Mouse (Mus musculus) neural tube, embryonic 15.5 days (tissue): ENCODE measurements around the gene Top2a. TPM values are rescaled to one million over a fixed set of nuclear protein-coding genes. Genes with fewer than 3 reads are reported as not detected.

Experiments
- polyA plus RNA-seq: library from polyadenylated mRNA; unstranded; fragments of >200 nt; fragmentation: Nextera tagmentation; extraction: Ambion mirVana; gene quantifications from 2 replicates; pipeline ENCODE4 v1.2.1, GENCODE M21; 2015

Gene Top2a
- polyA plus RNA-seq, 1 experiment from 2014 or later: 25.8 TPM

Other genes starting within 250 kb of the Top2a start
- gene Nr1d1, start 248.9 kb downstream of the Top2a start, polyA plus RNA-seq: 3.8 and 4.0 TPM in 2 replicates
- 27.5 and 30.1 TPM in 2 replicates for gene Msl1, start 228.7 kb downstream of the Top2a start, polyA plus RNA-seq
- 44.3 and 46.8 TPM in 2 replicates for gene Casc3, start 219.3 kb downstream of the Top2a start, polyA plus RNA-seq
- gene Rapgefl1, start 187.4 kb downstream of the Top2a start, polyA plus RNA-seq: 12.5 and 13.7 TPM in 2 replicates
- 3.9 and 4.8 TPM in 2 replicates for gene Wipf2, start 160.6 kb downstream of the Top2a start, polyA plus RNA-seq
- 3.8 and 12.0 TPM in 2 replicates for gene Cdc6, start 116.4 kb downstream of the Top2a start, polyA plus RNA-seq
- 17.3 and 19.9 TPM in 2 replicates for gene Rara, start 96.4 kb downstream of the Top2a start, polyA plus RNA-seq
- gene Gjd3, start 41.2 kb downstream of the Top2a start, polyA plus RNA-seq: 2.2 and 3.0 TPM in 2 replicates
- gene Igfbp4, start 17.1 kb upstream of the Top2a start, polyA plus RNA-seq: 151 and 215 TPM in 2 replicates
- gene Tns4, start 65.1 kb upstream of the Top2a start, polyA plus RNA-seq: 0.09 and 0.22 TPM in 2 replicates
- 0.52 TPM in 1 of 2 replicates, not detected in the other for gene Ccr7, start 130.9 kb upstream of the Top2a start, polyA plus RNA-seq
- 221 and 227 TPM in 2 replicates for gene Smarce1, start 206.8 kb upstream of the Top2a start, polyA plus RNA-seq
- 11.9 and 12.7 TPM in 2 replicates for gene Krt222, start 219.9 kb upstream of the Top2a start, polyA plus RNA-seq